Comparison of ENCODE assay signal across 16 mouse cellular contexts in genomic region chr14:117166350-117166749, GRCm38 (mm10).
"Had no signal": no experiment of that assay in that cellular context is flagged by ENCODE, and none has a peak within 500 bp of the region (broad histone marks: within the 10 kb centered on the region; RNA-seq: fewer than 3 reads in every experiment).

No protein-coding gene starts in this region.

- H3K4me3 ChIP-seq: neural tube, embryonic 13.5 days; neural tube, embryonic 15.5 days; stomach, embryonic 15.5 days had no signal

- H3K9ac ChIP-seq: neural tube, embryonic 13.5 days; neural tube, embryonic 15.5 days; stomach, embryonic 15.5 days had no signal

- H3K9me3 ChIP-seq: neural tube, embryonic 13.5 days; neural tube, embryonic 15.5 days; stomach, embryonic 15.5 days had no signal

- H3K4me2 ChIP-seq: neural tube, embryonic 13.5 days; neural tube, embryonic 15.5 days; stomach, embryonic 15.5 days had no signal

- H3K4me1 ChIP-seq: neural tube, embryonic 13.5 days; neural tube, embryonic 15.5 days; stomach, embryonic 15.5 days had no signal

- DNase-seq: retina, postnatal 1 day; right cerebral cortex, adult 18-20 months; right cerebral cortex, postnatal 14 days; right cerebral cortex, postnatal 25 days; right cerebral cortex, postnatal 4 days; spleen, adult 18-20 months; thymus, adult 18-20 months; thymus, adult 2 months; thymus, postnatal 14 days; thymus, postnatal 25 days; thymus, postnatal 36 days; thymus, postnatal 4 days had no signal

- H3K27me3 ChIP-seq: neural tube, embryonic 13.5 days; neural tube, embryonic 15.5 days; stomach, embryonic 15.5 days had no signal

- H3K36me3 ChIP-seq: neural tube, embryonic 13.5 days; neural tube, embryonic 15.5 days; stomach, embryonic 15.5 days had no signal

- H3K27ac ChIP-seq: neural tube, embryonic 13.5 days; neural tube, embryonic 15.5 days; stomach, embryonic 15.5 days; stomach, postnatal 0 days had no signal
